Mouse (Mus musculus) heart, adult 2 months (tissue): ENCODE measurements around the gene Ngp. TPM values are rescaled to one million over a fixed set of nuclear protein-coding genes. Genes with fewer than 3 reads are reported as not detected.
"Not testable (repeated sequence)": the region's sequence is repeated elsewhere in the genome, so short reads cannot be mapped to it uniquely, and the experiment has no call there.

Source experiments
- DNase-seq, 2 experiments: peaks; one replicate each; pipeline ENCODE4 v3.0.0; 2021
- H3K27ac ChIP-seq: fragments of 200-600 bp; 2 replicates; pipeline ENCODE4 v1.8.1; 2022
- H3K27me3 ChIP-seq: fragments of 200-500 bp; 2 replicates; pipeline ENCODE4 v1.6.1; 2012; ENCODE audit warnings: mild to moderate bottlenecking, low read length, inconsistent platforms, mixed read lengths; ENCODE audit not compliant: control insufficient read depth, insufficient read depth
- H3K36me3 ChIP-seq: fragments of 200-500 bp; 2 replicates; pipeline ENCODE4 v1.6.1; 2012; ENCODE audit warnings: low read length, inconsistent platforms; ENCODE audit not compliant: control insufficient read depth, insufficient read depth
- H3K4me1 ChIP-seq: fragments of 200-500 bp; 2 replicates; pipeline ENCODE4 v1.6.1; 2011; ENCODE audit warnings: low read length; ENCODE audit not compliant: control insufficient read depth, insufficient read depth
- H3K4me3 ChIP-seq: fragments of 200-600 bp; 2 replicates; pipeline ENCODE4 v1.8.1; 2022
- H3K79me2 ChIP-seq: fragments of 200-500 bp; replicated peaks from 2 replicates; pipeline ENCODE4 v1.6.1; 2012; ENCODE audit warnings: mild to moderate bottlenecking, inconsistent platforms, low read length, moderate library complexity, mixed read lengths; ENCODE audit not compliant: control insufficient read depth, insufficient read depth
- H3K9ac ChIP-seq: fragments of 200-500 bp; 2 replicates; pipeline ENCODE4 v1.6.1; 2012; ENCODE audit warnings: low read depth, mild to moderate bottlenecking, control low read depth, inconsistent platforms, low read length, mixed read lengths
- CTCF ChIP-seq: fragments of 200-600 bp; IDR thresholded peaks from 2 replicates; pipeline ENCODE4 v1.8.1; 2022; ENCODE audit warnings: antibody characterized with exemption, mild to moderate bottlenecking, moderate library complexity
- EP300 ChIP-seq: fragments of 200-500 bp; IDR thresholded peaks from 2 replicates; pipeline ENCODE4 v1.6.1; 2011; ENCODE audit warnings: low read depth, low read length, control low read depth; ENCODE audit not compliant: insufficient read depth
- POLR2A ChIP-seq: fragments of 200-500 bp; IDR thresholded peaks from 2 replicates; pipeline ENCODE4 v1.6.1; 2011; ENCODE audit warnings: mild to moderate bottlenecking, low read depth, low read length, control low read depth; ENCODE audit not compliant: insufficient read depth
- WGBS: fragments of 180-500 bp; shearing (Covaris S2); methylation state at CpG from one replicate; pipeline ENCODE4 v1.1.7; 2018; 5-methylcytosine and 5-hydroxymethylcytosine counted together
- intact Hi-C: fragments of 180-260 bp; cut with DNase I; formaldehyde crosslinking; loops from one replicate; pipeline ENCODE4 v1.15.1; 2025
- polyA plus RNA-seq: library from polyadenylated mRNA; depleted of rRNA; stranded (reverse); fragments of >200 nt; gene quantifications from 2 replicates; pipeline ENCODE4 v1.2.3, GENCODE M21; 2012
- total RNA-seq, 2 experiments: library from RNA; stranded (reverse); gene quantifications; 2 replicates each; pipeline ENCODE4 v1.2.3; 2021

Ngp gene
- total and polyA plus RNA-seq, 3 experiments, result 0.96 TPM; not detected in 2

DNA sequence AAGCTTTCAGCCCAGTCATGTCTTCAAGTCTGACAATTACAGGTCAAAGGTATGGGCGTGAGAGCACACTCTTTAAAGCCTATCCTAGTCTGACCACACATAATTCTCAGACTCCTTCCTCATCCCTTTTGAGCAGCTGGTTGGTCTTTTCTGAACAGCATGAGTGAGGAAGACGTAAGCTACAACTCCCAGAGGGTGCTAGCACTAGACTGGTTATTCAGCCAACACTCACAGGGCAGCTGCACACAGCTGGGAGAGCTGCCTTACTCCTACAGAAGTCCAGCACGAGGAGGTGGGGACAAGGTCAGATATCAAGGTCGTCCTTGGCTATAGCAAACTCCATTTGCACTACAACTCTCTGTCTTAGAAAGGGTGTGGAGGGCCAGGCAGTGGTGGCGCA, 18.9 kb upstream of the Ngp start:
- no peak overlapping the region for H3K27ac ChIP-seq

DNA sequence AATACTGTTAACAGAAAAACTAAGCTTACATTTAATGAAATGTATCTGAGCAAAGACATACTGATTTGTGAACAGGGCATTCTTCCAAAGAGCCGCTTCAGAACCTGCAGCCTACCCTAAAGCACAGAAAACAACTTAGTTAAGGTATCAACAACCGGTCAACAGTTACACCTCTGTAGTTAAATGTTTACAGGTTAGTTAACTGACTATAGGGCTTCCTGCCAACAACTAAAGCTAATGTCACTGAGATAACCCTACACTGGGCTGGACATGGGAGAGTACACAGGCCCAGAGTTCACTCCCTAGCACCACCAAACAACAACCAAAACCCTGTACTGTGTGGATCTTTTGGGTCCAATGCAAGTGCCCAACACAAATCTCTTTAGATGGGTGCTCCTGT, 16.8 kb upstream of the Ngp start:
- Histone ChIP-seq H3K9ac (no peak overlapping the region), H3K4me3 (no peak overlapping the region), H3K79me2 (peaks cover 2% of the 10 kb centered on the region), H3K27me3 (no peaks in the 10 kb centered on the region), H3K36me3 (no peaks in the 10 kb centered on the region), H3K27ac (no peak overlapping the region), H3K4me1 (peaks cover 2% of the 10 kb centered on the region)
- intact Hi-C loops, result loop anchor here (10.0 kb wide), 1 partner anchor 872 kb away; the partner anchor contains the start of genes Epm2aip1 and Mlh1
- 95% methylated on average over 2 of the region's 2 CpGs for WGBS
- no peak for DNase-seq
- TF ChIP-seq POLR2A, result no peak
- no peak for TF ChIP-seq CTCF
- no peak for TF ChIP-seq EP300

More for the DNA sequence above, 18.9 kb upstream of the Ngp start:
- Histone ChIP-seq H3K4me1 (no peaks in the 10 kb centered on the region; the same call in 1 of the 2 replicates), H3K79me2 (no peaks in the 10 kb centered on the region; the same call in 1 of the 2 replicates), H3K9ac (no peak overlapping the region), H3K27me3 (no peaks in the 10 kb centered on the region), H3K4me3 (no peak overlapping the region), H3K36me3 (no peaks in the 10 kb centered on the region)
- 67% methylated on average over 5 of the region's 5 CpGs for WGBS
- DNase-seq, result peak; percentile 71 to 72
- intact Hi-C loops, result loop anchor here (10.0 kb wide), 1 partner anchor 874 kb away; the partner anchor contains the start of genes Epm2aip1 and Mlh1
- TF ChIP-seq EP300, result peak; percentile 62; the same call in 1 of the 2 replicates
- TF ChIP-seq POLR2A, result no peak

DNA sequence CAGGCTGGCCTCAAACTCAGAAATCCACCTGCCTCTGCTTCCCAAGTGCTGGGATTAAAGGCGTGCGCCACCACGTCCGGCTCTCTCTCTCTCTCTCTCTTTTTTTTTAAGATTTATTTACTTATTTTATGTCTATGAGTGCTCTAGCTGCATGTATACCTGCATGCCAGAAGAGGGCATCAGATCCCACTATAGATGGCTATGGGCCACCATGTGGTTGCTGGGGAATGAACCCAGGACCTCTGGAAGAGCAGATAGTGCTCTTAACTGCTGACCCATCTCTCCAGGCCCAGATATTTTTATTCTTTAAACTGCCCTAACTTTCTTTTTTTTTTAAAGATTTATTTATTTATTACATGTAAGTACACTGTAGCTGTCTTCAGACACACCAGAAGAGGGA, 16.3 kb upstream of the Ngp start:
- 0 out of 2 replicates have a peak, but pooled peaks have one; percentile 12 for TF ChIP-seq CTCF
- DNase-seq, H3K36me3 ChIP-seq, H3K79me2 ChIP-seq, H3K9ac ChIP-seq, H3K4me3 ChIP-seq, H3K27ac ChIP-seq, H3K4me1 ChIP-seq, H3K27me3 ChIP-seq: not testable (repeated sequence)
- intact Hi-C loops, result loop anchor here (10.0 kb wide), 1 partner anchor 872 kb away; the partner anchor contains the start of genes Epm2aip1 and Mlh1
- 91% methylated on average over 4 of the region's 4 CpGs for WGBS

DNA sequence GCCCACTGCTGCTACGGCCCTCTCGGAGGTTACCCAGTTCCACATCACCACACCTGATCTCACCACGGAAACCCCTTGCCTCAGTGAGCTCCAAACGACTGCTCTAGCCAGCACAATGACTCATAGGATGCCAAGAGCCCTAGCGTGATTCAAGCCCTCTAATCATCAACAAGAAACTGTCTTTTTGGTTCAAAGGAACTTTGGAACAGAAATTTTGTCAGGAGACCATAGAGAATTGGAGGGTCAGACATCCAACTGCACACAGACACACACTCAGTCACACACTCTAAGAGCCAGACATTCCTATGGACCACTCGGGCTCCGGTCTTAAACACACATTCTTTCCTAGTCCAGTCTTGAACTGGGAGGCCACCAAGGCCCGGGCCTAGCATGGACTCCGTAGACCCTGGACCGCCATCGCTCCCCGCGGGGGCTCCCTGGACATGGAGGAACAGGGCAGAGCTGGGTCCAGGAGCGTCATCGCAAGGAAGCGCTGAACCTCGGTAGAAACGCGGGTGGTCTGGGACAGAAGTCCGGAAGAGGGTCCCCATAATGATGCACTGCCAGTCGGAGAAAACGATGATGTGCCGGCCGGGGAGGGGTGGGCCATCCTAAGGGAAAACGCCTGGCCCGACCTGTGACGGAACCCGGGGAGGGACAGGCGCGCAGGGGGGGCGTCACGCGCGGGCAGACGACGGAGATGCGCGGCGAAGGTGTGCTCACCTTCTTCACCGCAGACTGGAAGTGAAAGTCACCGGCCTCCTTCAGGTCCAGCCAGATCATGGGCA, 12.0 kb upstream of the Ngp start:
- intact Hi-C loops, result loop anchor here (5.0 to 10.0 kb wide), 2 partner anchors 75 to 867 kb away; partner anchors contain the start of genes Epm2aip1, Mlh1 and Scap
- peaks cover 2% of the 10 kb centered on the region for H3K4me1 ChIP-seq
- H3K4me3 ChIP-seq, result peak overlapping the region; percentile 82
- H3K36me3 ChIP-seq, result no peaks in the 10 kb centered on the region
- no peak for TF ChIP-seq EP300
- TF ChIP-seq POLR2A, result no peak
- TF ChIP-seq CTCF, result no peak
- H3K79me2 ChIP-seq, result peaks cover 2% of the 10 kb centered on the region
- DNase-seq, result no peak
- no peaks in the 10 kb centered on the region for H3K27me3 ChIP-seq
- WGBS, result under 1% methylated on average over 41 of the region's 41 CpGs
- H3K9ac ChIP-seq, result peak overlapping the region; percentile 73
- peak overlapping the region; percentile 93 for H3K27ac ChIP-seq

DNA sequence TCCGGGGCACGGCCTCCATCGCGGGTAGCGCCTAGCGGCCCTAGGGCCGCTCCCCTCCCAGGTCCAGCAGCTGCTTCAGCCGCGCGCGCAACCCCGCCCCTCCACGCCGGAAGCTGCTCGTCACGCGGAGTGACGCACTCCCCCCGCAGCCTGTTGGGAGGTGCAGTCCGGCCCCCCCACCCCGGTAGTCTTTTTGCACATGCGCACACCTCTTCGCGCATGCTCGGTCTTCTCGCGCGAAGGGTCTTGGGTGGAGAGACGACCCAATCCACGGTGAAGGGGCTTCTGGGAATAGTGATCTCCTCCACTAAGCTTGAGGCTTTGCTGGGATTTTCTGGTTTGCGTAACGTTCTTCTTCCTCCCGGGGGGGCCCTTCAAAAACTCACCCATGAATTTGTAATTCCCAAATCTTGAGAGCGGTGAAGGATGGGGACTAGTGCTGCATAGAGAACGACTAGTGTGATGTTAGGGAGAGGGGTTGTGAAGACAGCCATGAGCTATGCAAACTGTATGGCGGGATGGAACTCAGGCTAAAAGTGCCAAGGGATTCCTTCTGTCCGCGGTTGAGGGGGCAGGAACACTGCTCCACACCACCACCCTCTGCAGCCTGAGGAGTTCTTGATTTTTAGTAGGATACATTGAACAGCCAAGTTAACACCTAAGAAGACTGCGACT, 11.3 kb upstream of the Ngp start, which contains the start of gene Ptpn23:
Gene Ptpn23, minus strand, starts transcription at position 115 of the 675 bp plus-strand sequence.
- Histone ChIP-seq H3K9ac (peak within 1 kb of the TSS; percentile 86), H3K27ac (peak within 1 kb of the TSS; percentile 93), H3K36me3 (no peaks in the 10 kb centered on the region), H3K4me1 (peaks cover 2% of the 10 kb centered on the region), H3K27me3 (no peaks in the 10 kb centered on the region), H3K4me3 (peak within 1 kb of the TSS; percentile 82), H3K79me2 (peaks cover 2% of the 10 kb centered on the region)
- DNase-seq, result peak; percentile 95 to 96
- TF ChIP-seq EP300 (peak; percentile 79), POLR2A (peak; percentile 90), CTCF (no peak)
- intact Hi-C loops, result loop anchor here (5.0 to 10.0 kb wide), 2 partner anchors 76 to 867 kb away; partner anchors contain the start of genes Epm2aip1, Mlh1 and Scap
- WGBS, result under 1% methylated on average over 39 of the region's 39 CpGs
